Mouse (Mus musculus): ENCODE results near the gene Flnb.

DNA sequence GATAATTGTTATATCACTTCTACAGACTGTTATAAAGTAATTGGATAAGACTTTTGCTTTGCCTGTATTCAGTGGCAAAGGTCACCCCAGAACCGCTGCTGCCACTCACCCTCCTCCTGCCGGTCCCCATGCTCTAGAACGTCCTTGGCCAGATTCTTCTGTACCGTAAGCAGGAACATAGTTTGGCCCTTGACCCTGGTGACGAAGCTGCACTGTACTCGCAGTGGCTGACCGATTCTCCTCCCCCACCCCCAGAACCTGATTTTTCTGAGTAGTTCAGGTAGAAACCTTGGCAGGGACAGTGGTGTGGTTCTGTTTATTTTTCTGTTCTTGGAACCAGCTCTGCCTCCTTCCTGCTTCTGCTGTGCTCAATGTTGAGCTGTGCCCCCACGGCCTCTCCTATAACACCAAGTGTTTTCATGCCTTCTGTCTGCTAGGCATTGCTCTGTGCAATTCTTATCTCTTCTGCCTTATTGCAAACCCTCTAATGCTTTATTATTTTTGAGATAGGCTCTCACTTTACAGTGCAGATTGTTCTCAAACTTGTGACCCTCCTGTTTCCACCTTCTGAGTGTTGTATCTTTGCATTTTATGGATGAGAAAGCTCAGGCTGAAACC lies 7.0 kb downstream of the Flnb start:
- TF ChIP-seq POLR2A (IDR thresholded peaks at IDR 0.05; ENCODE audit: borderline replicate concordance, low read depth, low read length) (no peak), CTCF (IDR thresholded peaks at IDR 0.05; ENCODE audit: low read depth, low read length) (no peak)

Measured in bone marrow macrophage, adult 2 months (primary cell).